Mouse (Mus musculus): ENCODE measurements at regions not wholly inside any gene's neighbourhood (a gene's known extent, or its start where the extent isn't known, plus 50 kb on each side); places are given as distances from the start of the nearest gene placed in this dataset.

DNA sequence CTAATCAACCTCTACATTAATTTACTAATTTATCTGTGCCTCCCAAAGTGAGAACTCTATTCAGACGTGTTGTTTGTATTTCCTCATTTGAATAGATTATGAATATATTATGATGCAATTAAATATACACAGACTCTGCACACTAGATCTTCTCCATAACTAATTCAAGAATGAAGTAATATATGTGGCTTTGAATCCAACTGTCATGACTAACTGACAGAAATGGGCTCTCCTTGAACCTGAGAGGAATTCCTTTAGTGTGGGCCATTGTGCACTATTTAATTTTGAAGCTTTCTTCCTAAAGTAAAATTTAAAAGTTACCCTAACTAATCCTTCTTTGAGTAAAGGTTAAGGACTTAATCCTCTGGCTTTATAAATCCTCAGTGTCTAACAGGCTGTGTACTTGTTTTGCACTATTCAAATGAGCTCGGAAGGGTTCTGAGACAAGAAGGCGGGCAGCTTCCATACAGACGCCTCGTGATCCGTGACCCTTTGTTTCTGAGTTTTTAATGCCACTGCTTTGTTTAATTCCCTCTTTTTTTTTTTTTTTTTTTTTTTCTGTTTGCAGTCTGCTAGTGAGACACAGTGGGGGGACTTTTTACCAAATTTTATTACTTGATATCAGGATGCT is 128.0 kb upstream of the Sox2 start:
- no peak for DNase-seq

DNA sequence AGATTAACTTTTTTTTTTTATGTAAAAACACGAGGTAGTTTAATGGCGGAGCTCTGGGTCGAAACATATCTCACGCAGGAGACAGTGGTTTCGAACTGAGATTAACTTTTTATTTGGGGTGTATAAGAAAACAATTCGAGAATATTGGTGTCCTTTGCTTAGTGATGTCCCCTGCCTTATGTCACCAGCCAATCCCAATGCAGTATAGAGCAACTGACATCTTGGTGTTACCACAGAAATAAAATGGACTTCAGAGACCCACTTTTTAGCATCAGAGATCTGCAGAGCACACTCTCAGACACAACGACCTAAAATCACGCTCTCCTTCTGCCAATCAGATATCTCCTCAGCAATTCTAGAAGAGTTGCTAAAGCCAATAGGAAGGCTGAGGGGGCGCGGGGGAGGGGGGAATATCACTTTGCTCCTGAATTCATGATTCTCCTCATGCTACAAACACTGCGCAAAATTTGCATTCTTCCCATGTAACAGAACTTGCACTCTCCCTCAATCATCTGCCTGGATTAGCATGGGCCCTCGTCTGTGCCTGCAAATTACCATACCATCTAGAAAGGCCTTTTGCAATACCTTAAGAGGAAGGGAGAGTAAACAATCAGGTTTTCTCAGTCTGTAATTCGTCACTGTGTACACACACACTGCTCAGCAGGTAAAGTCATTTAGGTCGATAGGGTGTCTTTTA is 128.7 kb upstream of the Sox2 start:
- no peak for DNase-seq

- DNase-seq = no peak
Measured at GRCm38 (mm10) chr3:34512503-34513145, 137.6 kb upstream of the Sox2 start.

GRCm38 (mm10) chr3:34510723-34511122 is 139.5 kb upstream of the Sox2 start:
- DNase-seq = no peak

- no peak for DNase-seq
Measured at GRCm38 (mm10) chr3:34509160-34509559, 141.0 kb upstream of the Sox2 start.

- DNase-seq = no peak
Measured at GRCm38 (mm10) chr3:34504573-34504894, 145.7 kb upstream of the Sox2 start.

DNA sequence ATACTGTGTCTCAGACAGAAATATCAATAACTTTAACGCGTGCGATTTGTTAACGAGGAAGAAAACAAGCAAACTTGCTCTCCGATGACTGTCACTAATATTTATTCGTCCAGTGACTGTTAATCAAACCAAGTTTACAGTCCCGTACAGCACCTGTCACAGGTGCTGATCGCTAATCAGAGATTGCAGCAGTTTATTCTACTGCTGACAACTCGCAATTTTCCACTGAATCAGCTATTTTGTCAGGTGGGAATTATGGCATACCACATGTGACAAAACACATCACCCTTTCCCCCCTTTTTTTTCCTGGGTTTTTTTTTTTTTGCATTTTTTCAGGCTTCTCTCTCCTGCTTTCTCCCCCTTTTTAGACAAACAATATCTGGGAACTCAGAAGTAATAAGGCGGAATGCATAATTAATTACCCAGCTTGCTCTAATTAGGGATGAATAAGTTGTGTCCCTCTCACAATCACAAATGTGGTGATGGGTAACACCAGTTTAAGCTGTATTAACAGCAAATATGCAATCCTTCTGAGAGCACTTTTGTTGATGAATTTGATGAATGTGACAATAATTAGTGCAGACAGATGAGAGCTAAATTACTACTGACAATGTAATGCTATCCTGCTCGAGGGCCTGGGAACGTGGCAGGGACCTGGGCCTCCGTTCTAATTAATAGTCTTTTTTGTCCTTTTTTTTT is 146.2 kb upstream of the Sox2 start:
- no peak for DNase-seq

DNA sequence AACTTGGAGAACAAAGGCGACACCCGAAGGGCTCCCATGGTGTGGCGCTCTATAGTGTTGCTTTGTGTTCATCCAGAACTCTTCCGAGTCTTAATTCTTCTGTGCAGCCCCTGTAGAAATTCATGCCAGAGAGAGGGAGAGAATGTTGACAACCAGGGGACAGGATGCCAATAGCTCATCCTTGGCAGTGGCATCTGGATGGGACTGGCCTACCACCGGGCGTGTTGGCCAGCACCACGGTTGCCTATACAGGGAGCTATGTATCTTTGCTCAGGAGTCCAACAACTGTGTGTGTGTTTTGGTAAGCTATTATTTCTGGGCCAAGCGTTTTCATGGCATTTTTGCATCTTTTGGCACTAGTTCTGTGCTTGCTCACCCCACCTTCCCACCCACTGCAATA is 153.4 kb upstream of the Sox2 start:
- DNase-seq = no peak

DNA sequence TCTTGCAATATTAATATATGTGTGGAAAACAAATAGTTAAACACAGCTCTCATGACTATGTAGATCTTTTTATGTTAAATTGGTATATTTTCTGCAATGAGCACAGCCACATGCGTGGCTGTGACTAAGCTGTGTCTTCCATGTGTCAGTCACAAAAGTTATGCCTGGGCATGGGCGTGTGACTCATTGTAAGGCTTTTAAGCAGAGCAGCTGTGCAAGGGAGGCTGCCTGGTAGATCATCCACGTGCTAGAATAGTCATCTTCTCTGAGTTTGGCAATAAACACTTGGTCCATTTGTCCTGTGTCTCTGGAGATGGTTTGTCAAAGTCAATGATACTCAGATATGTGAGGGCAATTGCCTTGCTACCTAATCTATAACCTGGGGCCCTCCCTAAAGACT is 154.6 kb upstream of the Sox2 start:
- no peak for DNase-seq

DNA sequence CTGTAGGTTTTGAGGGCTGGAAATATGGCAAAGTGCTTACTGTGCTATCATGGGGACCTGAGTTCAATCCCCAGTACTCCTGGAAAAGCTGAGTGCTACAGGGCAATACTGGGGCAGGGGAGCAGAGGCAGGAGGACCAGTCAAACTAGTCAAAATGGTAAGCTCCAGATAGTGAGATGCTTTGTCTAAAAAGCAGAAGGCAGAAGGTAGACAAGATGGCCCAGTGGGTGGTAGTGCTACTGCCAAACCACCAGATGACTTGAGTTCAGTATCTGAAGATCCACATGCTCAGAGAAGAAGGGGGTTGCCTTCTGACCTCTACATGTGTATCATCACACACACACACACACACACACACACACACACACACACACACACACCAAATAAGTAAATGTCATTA is 156.3 kb upstream of the Sox2 start:
- DNase-seq = no peak

DNA sequence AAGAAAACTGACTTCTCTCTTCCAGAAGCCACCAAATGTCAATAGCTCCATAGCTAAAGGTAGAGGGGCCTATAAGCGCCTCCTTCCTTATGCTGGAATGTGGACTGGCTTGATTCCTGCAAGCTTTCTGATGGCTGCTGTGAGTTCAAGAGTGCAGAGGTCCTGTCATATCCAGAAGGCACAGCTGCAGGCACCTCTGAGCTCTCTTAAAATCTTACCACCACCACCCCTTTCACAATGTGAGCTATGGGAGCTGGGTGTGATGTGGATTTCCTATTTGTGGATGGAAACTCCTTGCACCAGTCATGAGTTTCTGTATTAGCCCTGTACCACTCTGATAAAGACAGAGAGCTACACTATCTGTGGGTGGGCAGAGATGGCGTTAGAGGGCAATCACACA is 161.2 kb upstream of the Sox2 start:
- no peak for DNase-seq

GRCm38 (mm10) chr3:34486441-34487050 is 163.7 kb upstream of the Sox2 start:
- no peak for DNase-seq

- DNase-seq = no peak
Measured at GRCm38 (mm10) chr3:34485345-34486223, 164.6 kb upstream of the Sox2 start.

DNA sequence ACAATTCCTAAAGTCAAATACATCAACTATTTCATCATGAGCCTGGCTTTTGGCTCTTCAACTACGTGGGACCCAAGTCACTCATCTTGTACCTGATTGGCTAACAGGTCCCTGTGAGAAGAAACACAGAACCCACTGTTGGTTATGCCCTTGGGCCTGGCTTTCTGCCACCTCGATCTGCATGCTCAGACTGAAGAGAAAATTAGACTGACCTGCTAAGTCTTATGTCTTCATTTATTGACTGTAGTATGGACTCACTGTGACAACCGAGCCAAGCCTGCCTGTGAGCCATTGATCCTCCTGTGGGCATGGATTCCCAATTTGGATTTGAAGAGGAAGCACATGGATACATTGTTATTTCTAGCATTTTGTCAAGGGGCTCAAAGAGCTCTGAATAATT is 166.3 kb upstream of the Sox2 start:
- no peak for DNase-seq

- DNase-seq = no peak
Measured at GRCm38 (mm10) chr3:34481821-34482713, 168.1 kb upstream of the Sox2 start.

DNA sequence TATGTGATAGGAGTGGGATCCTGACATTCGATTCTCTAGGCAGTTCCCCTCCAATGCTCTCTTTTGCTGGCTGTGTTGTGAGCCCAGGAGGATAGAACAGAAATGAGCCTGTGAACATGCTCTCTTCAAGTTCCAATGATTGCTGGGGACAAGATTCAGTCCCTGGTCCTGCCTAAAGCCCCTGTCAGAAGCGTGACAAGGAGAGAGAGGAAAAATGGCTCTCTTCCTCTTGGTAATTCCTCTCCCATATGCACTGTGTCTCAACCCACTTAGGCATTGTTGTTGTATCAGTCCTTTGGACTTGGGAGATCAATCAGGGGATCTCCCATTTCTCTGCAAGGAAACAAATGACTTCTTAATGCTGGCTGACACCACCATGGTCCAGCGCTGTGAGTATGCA is 168.9 kb upstream of the Sox2 start:
- DNase-seq = no peak

- DNase-seq = no peak
Measured at GRCm38 (mm10) chr3:34474126-34474525, 176.1 kb upstream of the Sox2 start.

DNA sequence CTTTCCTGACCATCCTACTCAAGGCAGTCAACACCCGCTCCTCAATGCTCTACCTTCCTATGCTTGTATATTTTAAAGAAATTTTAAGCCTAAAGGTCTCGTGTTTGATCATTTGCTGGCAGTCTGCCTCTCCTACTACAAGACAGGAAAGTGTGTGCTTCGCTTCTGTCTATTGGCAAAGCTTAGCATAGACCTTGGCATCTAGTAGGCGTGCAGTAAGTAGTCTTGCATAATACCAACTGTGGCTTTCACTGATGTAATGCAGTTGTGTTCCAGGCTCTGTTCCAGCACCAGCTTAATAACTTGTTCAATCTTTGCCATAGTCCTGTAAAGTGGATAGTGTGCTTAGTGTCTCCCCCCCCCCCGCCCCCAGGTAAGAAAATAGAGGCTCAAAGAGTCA is 179.5 kb upstream of the Sox2 start:
- no peak for DNase-seq

GRCm38 (mm10) chr3:34469946-34470345 is 180.3 kb upstream of the Sox2 start:
- no peak for DNase-seq

- no peak for DNase-seq
Measured at GRCm38 (mm10) chr3:34466312-34466711, 183.9 kb upstream of the Sox2 start.
